Mouse (Mus musculus) liver, embryonic 14.5 days (tissue): ENCODE data around the gene Hmcn2.

ENCODE experiments used
- CTCF ChIP-seq: IDR thresholded peaks from 2 replicates; pipeline ENCODE4 v1.5.1; 2016; ENCODE audit warnings: antibody characterized with exemption, low read depth, control low read depth
- EP300 ChIP-seq: IDR thresholded peaks from 2 replicates; pipeline ENCODE4 v1.6.1; 2016; ENCODE audit warnings: antibody characterized with exemption, low read depth

DNA sequence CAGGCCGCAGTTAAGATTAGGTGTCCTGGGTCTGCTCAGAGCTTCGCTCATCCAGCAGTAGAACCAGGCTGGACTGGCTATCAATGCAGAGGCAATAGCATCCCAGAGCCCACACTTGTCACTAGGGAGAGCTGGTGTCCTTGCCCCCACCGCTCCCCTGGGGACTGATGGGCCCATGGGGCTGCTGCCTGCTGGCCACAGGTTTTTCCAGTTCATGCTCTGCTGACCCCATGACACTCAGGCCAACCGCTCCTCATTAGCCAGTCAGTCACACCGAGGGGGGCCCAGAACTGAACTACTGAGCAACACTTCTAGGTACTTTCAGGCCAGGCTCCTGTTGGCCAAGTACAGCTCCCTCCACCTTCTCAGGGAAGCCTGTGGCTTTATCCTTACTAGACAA lies 180.1 kb downstream of the Hmcn2 start:
- TF ChIP-seq CTCF (no peak), EP300 (no peak)
